Mouse (Mus musculus) liver, adult (tissue): Measurements from ENCODE around the gene Akap12.

ENCODE experiments used
- GATA4 ChIP-seq: IDR thresholded peaks from 2 replicates; pipeline ENCODE4 v1.6.1; 2014; ENCODE audit warnings: mild to moderate bottlenecking, low read length; ENCODE audit not compliant: insufficient replicate concordance

Akap12 gene

DNA sequence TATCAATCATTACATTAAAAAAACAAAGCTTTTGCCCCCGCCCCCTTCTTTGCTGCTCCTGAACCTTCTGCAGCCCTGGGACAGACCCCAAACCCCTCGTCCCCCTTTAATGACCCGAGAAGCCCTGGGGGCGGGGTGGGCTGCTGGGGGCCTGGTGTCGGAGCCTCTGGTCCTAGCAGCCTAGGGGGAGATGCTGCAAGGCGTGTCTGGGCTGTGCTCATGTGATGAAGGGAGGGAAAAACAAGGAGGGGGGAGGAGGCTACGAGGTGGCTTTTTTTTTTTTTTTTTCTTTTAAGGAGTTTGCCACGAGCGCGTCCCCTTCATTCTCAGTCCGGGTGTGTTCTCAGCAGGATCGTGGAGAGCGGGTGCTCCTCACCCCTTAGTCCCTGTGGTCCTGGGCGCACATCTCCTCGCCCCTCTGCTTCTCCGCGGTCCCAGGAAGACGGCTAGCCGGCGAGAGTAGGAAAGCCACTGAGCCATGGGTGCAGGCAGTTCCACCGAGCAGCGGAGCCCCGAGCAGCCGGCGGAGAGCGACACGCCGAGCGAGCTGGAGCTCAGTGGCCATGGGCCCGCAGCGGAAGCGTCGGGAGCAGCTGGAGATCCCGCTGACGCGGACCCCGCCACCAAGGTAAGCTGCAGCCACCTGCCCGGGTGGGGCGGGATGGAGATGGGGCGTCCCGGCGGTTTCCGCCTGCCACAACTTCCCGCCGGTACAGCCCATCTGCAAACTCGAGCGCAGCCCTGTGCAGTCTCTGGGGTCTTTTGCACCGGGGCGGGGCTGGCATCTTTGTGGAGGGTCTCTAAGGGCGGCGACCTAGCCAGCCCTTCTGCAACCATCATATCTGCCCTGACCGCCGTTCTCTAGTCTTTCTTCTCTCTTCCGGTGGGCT, at the start of gene Akap12:
Gene Akap12, plus strand, starts transcription at position 340 of the 890 bp plus-strand sequence.
- no peak for TF ChIP-seq GATA4

DNA sequence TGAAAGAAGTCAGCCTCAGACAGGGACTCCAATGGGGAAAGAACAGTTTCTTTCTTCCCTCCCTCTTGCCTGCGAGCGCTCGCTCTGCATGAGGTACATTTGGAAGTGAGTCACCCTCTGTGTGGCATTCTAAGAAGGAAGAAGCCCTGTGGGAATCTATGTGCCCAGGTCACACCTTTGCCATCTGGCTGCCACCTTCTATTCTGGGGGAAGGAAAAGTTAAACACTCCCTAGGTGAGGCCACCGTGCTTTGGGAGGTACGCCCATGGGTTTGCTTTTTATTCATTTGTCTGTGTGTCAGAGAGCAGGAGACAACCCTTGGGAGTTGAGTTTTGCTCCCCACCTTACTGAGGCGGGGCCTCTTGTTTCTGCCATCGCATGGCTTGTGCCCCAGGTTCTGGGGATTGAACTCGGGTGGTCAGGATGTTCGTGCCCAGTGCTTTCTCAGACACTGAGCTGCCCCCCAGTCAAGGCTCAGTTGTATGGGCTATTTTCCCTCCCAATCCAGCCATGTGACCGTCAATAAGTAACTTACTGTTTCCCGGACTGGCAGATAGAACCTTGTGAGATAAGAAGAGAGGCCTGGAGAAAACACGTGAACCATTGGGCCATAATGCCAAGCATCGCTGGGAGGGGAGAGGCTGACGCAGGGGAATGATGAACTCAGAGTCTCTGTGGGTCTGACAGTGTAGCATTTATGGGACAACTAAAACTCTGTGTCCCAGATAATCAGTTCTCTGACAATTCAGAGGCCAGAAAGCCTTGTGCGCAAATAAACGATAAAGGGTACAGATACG, 35.4 kb upstream of the Akap12 start:
- no peak for TF ChIP-seq GATA4

DNA sequence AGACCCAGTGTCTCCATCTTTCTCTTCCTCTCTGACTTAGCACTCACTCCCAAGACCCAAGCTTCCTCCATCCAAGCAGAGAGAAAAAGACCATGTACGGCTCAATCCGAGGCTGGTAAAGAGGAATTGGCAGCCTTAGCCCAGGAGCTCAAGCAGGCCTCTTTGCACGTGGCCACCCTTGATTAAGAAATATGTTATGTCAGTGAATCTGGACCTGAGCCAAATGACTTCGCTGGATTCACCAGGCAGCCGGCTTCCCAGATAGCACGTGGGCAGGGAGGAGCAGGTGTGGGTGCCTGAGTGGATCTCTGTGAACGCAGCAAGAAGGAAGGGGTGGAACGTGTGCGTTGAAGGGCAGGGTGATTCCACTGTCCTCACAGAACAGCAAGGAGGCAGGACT, 33.1 kb upstream of the Akap12 start:
- no peak for TF ChIP-seq GATA4

DNA sequence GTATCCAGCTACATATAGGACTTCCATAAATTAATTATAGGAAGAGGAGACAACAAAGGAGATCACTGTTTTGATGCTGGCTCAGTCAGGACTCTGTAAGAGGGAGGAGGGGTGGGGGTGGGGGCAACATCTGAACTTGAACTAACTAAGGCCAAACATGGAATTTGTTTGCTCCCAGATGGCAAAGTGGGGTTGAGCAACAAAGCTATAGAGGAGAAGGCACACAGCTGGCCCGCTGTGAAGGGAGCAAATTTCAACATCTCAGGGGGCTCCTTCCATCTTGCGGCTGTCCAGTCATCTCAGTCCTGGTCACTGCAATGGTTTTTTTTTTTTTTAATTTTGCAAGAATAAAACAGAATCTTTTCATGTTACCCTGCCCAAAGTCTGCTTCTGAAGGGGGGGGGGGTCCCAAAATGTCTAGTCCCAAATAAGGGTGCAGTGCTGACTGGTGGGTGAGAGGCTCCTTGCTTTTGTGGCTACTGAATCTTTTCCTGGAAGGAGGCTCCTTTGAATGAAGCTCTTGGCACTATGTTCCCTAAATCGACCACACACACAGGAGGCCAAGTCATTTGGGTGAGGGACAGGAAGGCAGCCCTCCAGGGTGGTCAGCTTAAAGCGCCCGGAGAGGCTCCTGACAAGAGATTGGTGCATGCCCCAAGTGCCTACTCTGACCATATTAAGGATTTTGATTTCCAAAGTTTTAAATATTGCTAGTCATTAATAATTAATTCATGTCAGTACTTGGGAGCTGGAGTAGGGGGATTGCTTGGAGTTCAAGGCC, 26.2 kb upstream of the Akap12 start:
- TF ChIP-seq GATA4, result no peak

DNA sequence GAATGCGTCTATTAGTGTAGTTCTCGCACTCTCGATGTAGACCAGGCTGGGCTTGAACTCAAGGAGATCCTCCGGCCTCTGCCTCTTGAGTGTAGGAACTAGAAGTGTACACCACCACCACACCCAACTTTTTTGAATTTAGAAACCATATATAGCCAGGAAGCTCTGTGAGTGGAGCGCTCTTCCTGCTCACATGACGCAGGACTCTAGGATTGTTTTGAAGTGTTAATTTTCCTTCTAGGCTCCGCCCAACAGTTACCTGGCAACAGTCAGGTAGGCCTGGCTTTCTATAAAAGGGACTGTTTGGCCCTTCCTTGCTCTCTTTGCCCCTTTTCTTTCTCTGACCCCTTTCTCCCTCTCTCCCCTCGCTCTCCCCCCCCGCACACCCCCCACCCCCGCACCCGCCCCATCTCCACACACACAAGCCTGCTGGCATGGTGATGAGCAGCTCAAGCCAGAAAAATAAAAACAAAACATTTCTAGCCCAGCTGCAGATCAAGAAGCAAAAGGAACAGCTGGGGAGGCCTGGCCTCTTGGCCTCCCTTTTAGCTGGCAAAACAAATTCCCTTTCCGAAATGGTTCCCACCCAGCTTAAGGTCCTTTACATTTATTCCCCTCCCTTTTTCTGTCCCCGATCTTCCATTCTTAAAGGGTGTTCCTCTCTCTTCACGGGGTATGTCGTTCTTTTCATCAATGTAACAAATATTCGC, 22.4 kb upstream of the Akap12 start:
- no peak for TF ChIP-seq GATA4

DNA sequence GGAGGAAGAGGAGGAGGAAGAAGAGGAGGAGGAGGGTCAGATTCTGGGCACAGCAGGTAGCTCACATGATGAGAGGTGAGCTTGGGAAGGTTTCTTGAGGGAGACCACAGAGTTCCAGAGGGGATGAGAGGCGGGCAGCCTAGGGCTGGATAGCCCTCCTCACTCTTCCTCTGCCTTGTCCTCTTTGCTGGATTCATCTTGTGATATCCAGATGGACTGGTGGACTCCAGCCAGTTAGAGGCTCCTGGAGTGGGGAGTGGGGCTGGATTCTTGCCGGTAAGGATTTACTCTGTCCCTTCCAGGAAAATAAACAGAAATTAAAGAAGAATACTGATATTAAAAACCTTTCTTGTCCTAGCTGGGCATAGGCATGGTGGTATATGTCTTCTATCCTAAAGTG, 20.4 kb upstream of the Akap12 start:
- no peak for TF ChIP-seq GATA4

DNA sequence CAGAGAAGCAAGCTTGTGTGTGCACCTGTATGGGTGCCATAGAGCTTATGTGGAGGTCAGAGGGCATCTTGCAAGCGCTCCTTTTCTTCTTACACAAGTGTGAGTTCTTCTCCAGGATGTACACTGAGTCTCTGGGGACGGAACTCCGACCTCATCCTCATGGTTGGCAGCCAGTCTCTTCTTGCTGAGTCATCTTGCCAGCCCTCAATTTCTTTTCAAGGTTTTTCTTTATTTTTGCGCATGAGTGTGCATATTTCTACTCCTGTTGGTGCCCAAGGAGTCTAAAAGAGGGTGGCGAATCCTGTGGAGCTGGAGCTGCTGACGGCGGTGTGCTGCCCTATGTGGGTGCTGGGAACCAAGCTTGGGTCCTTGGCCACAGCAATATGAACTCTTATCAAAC, 19.8 kb upstream of the Akap12 start:
- no peak for TF ChIP-seq GATA4

DNA sequence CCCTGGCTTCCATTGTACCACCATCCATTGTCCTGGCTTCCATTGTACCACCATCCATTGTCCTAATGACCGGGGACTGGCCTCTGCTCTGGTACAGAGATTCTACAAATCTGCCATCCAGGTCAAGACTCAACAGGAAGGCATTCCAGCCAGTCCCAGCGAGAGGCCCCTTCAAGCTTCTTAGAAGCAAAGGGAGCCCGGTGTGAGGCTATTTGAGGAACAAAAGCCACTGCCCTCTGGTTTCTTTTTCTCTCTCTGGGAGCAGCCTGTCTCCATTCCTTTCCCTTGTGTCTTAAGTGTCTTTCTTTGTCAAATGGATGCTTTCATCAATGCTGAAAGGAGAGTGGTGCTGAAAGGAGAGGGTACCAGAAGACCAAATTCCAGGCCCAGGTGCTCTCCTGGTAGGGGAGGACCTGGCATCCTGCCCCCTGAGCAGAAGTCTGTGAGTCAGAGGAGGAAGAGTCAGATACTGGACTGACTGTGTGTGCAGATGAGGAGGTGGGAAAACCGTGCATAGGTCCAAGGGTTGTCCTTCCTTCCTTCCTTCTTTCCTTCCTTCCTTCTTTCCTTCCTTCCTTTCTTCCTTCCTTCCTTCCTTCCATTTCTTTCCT, 16.8 kb upstream of the Akap12 start:
- TF ChIP-seq GATA4, result no peak

DNA sequence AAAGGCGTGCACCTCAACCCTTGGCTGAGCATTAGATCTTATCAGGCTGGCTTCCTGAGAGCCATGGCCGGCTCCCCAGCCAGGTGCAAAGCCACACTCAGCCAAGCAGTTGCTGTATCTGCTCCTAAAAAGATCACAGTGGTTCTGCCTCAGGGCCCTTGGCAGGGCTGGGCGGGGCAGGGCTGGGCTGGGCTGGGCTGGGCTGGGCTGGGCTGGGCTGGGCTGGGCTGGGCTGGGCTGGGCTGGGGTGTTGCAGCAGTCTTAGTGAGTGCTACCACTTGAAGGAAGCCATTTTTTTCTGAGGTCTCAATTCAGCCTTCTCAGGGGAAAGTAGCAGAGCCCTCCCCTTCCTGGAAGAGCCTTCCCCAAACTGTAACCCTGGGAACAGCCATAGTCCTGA, 15.5 kb upstream of the Akap12 start:
- TF ChIP-seq GATA4, result no peak

DNA sequence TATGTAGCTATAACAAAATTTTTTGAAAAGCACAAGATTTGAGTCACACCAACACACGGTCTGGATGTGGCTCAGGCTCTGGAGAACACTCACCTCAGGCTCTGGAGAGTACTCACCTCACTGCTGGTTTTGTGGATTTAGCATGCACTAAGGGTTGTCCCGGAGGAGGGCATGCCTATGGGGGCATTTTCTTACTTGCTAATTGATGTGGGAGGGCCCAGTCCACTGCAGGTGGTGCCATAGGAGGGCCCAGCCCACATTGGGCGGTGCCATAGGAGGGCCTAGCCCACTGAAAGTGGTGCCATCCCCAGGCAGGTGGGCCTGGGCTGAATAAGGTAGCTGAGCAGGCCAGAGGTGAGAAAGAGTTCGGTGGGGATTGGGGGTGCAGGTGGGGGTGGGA, 12.6 kb upstream of the Akap12 start:
- TF ChIP-seq GATA4, result no peak

DNA sequence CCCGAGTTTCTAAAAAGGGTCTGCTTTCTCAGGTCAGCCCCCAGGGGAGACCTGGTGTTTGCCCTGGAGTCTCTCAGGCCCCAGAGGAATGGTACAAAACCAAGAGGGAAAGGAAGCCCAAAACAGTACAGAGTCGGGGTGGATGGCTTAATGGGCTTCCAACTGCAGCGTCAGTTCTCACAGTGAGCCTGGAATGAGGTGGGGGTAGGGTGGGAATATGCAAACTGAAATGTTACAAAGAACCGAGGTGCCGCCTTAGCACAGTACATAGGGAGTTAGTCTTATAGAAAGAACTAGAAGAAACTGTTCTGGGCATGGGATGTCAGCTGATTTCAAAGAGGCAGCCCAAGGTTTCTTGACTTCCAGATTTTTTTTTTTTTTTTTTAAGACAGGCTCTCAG, 11.7 kb upstream of the Akap12 start:
- no peak for TF ChIP-seq GATA4

DNA sequence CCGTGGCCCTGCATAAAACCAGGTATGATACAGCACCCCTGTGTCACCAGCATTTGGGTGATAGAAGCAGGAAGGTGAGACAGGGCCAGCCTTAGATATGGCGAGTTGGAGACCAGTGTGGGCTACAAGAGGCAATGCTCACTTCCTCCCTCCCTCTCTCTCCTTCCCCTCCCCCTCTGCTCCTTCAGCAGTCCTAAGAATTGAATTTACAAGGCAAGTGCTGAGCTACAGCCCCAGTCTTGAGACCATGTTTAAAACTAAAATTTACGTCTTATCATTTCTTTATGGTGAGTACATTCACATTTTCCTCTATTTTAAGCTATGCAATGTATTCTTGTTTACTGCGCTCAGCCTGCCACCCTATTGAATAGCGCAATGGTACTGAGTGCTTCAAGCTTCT, 5.3 kb upstream of the Akap12 start:
- no peak for TF ChIP-seq GATA4

DNA sequence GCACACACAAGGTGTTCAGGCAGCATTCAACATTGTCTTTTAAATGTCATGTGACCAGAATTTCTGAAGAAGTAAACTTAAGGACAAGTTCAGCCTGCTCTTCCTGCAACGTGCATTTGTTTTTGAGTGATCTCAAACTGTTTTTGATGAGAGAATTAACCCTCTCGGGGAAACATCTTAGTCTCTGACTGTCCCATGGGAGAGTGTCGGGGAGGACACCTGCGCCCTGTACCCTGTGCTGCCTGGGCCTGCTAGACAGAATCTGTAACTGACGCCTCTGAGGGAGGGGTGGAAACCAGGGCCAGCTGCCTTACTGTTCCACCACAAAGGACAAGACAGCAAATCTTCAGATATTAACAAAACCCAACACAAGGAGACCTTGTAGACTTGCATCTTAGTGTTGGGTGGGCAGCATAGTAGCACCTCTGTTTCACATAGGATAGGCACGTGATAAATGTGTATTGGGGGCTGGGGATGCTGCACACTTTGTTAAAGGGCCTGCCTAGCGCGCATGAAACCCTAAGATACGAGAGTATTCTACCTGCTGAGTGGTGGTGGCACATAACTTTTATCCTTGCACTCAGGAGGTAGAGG, 4.7 kb upstream of the Akap12 start:
- no peak for TF ChIP-seq GATA4

DNA sequence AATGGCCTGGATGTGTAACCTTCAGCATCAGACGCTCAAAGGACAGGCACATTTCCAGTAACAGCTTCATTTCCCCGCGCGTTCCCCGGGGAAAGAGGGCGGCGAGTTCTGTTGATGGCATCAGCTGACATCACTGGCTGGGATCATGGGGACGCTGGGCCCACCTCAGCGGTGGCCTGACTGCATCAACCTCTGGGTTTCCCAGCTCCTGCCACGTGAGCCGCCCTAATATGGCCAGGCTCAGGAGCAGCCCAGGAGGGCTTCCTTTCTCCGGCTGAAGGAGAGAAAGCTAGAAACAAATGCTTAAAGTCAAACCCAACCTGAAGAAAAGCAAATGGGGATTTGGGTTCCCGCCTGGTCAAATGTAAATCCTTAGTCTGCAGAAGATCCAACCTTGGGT, 539 bp upstream of the Akap12 start:
- no peak for TF ChIP-seq GATA4

DNA sequence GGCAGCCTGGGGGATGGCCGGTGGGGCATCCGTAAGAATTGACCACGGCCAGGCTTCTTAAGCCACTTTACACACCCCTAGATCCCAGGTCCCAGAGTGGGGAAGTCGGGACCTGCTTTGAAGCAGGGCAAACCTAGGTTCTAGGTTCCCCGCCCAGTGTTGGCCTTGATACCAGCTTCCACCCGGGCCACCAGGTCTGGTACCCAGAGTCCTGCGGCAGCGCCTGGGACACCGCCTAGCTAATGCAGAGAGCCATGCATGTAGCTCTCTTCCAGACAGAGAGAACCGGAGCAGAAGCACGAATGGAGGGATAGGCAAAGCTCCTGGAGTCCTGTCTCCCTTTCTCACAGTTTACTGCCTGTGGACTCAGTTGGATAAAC, 741 bp downstream of the Akap12 start:
- no peak for TF ChIP-seq GATA4

DNA sequence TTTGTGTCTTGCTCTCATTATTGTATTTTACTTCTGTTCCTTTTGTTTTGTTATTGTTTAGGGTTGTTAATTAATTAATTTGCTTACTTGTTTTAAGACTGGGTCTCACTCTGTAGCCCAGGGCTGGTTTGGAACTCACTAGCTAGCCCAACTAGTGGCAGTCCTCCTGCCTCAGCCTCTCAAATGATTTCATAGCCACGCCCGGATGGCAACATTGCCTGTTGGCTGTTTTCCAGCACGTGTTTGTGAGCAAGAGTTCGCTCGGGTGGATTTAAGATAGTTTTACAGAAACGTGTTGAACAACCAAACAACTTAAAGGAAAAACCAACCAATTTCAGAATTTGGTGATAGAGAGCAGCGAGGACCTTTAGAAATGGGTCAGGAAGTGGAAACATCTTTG, 1.3 kb downstream of the Akap12 start:
- no peak for TF ChIP-seq GATA4
